19 mouse cellular contexts compared by ENCODE assay signal in genomic region chr1:74262510-74262909, GRCm38 (mm10). TPM values are rescaled to one million over a fixed set of nuclear protein-coding genes. Genes with fewer than 3 reads are reported as not detected.
"Had no signal": no experiment of that assay in that cellular context is flagged by ENCODE, and none has a peak within 500 bp of the region (broad histone marks: within the 10 kb centered on the region; RNA-seq: fewer than 3 reads in every experiment).

No protein-coding gene starts in this region.

- H3K4me3 ChIP-seq: kidney, embryonic 15.5 days; left cerebral cortex, adult 2 months; limb, embryonic 10.5 days; liver, embryonic 15.5 days; midbrain, embryonic 15.5 days; neural tube, embryonic 13.5 days; stomach, embryonic 15.5 days had no signal

- H3K27me3 ChIP-seq: kidney, embryonic 15.5 days; liver, embryonic 15.5 days; megakaryocyte, embryonic 14.5 days; midbrain, embryonic 15.5 days; neural tube, embryonic 13.5 days; stomach, embryonic 15.5 days had no signal

- DNase-seq: kidney, postnatal 14 days; lung, embryonic 14.5 days; lung, postnatal 10 days; lung, postnatal 4 days; right cerebral cortex, postnatal 14 days had no signal

- H3K9ac ChIP-seq: kidney, embryonic 15.5 days; liver, embryonic 15.5 days; lung, embryonic 14.5 days; midbrain, embryonic 15.5 days; neural tube, embryonic 13.5 days; stomach, embryonic 15.5 days had no signal

- H3K4me2 ChIP-seq: kidney, embryonic 15.5 days; liver, embryonic 11.5 days; liver, embryonic 15.5 days; lung, embryonic 14.5 days; midbrain, embryonic 11.5 days; midbrain, embryonic 15.5 days; neural tube, embryonic 13.5 days; stomach, embryonic 15.5 days had no signal

- H3K9me3 ChIP-seq: kidney, embryonic 15.5 days; limb, embryonic 10.5 days; liver, embryonic 15.5 days; megakaryocyte, embryonic 14.5 days; midbrain, embryonic 15.5 days; neural tube, embryonic 13.5 days; stomach, embryonic 15.5 days had no signal

- ATAC-seq: midbrain, embryonic 15.5 days had no signal

- H3K4me1 ChIP-seq: kidney, embryonic 15.5 days; limb, embryonic 10.5 days; liver, embryonic 15.5 days; midbrain, embryonic 15.5 days; neural tube, embryonic 13.5 days; stomach, embryonic 15.5 days had no signal

- H3K27ac ChIP-seq: kidney, embryonic 15.5 days; left cerebral cortex, adult 2 months; limb, embryonic 10.5 days; liver, embryonic 15.5 days; midbrain, embryonic 15.5 days; neural tube, embryonic 13.5 days; stomach, embryonic 15.5 days had no signal

RNA-seq across cellular contexts. Expression of gene Gpbar1, which starts 15.8 kb away (rescaled TPM):
- total RNA-seq: layer of hippocampus, adult 8-10 months; layer of hippocampus, postnatal 25 days; left cerebral cortex, adult 2 months; left cerebral cortex, postnatal 14 days; monocyte, adult 5-6 weeks had no signal
- polyA plus RNA-seq: midbrain, embryonic 11.5 days; neural tube, embryonic 13.5 days had no signal
